Mouse (Mus musculus): ENCODE measurements around the gene Flvcr2. TPM values are rescaled to one million over a fixed set of nuclear protein-coding genes. Genes with fewer than 3 reads are reported as not detected.

Gene Flvcr2
- polyA plus RNA-seq, 1 experiment from 2014 or later: 3.8 TPM

GRCm38 (mm10) chr12:85746696-85747219, 419 bp downstream of the Flvcr2 start:
- Histone ChIP-seq H3K9me3 (no peaks in the 10 kb centered on the region), H3K4me2 (peak overlapping the region; percentile 98), H3K27me3 (no peaks in the 10 kb centered on the region), H3K4me3 (peak overlapping the region; percentile 56), H3K4me1 (peaks cover 8% of the 10 kb centered on the region), H3K36me3 (no peaks in the 10 kb centered on the region), H3K9ac (0 out of 2 replicates have a peak overlapping the region, but pooled peaks have one; percentile 11), H3K27ac (no peak overlapping the region)
- ATAC-seq (ENCODE audit: insufficient number of reproducible peaks, low FRiP score, low TSS enrichment, low read depth): 0 out of 2 replicates have a peak, but pooled peaks have one; percentile 11
- 17% methylated on average over 21 of the region's 21 CpGs for WGBS

- Histone ChIP-seq H3K36me3 (no peaks in the 10 kb centered on the region), H3K27ac (no peak overlapping the region), H3K4me1 (peaks cover 8% of the 10 kb centered on the region), H3K4me2 (no peak overlapping the region), H3K9ac (no peak overlapping the region), H3K9me3 (no peaks in the 10 kb centered on the region), H3K27me3 (no peaks in the 10 kb centered on the region), H3K4me3 (no peak overlapping the region)
- whole genome bisulfite sequencing: 87% methylated on average over 10 of the region's 10 CpGs
- ATAC-seq (ENCODE audit: insufficient number of reproducible peaks, low FRiP score, low TSS enrichment, low read depth): no peak
Measured at GRCm38 (mm10) chr12:85747343-85747742, 1.0 kb downstream of the Flvcr2 start.

GRCm38 (mm10) chr12:85749861-85750260, 3.5 kb downstream of the Flvcr2 start:
- 80% methylated on average over 9 of the region's 9 CpGs for WGBS
- H3K27me3 ChIP-seq: no peaks in the 10 kb centered on the region
- H3K9me3 ChIP-seq: no peaks in the 10 kb centered on the region
- H3K36me3 ChIP-seq: no peaks in the 10 kb centered on the region
- no peak overlapping the region for H3K9ac ChIP-seq
- ATAC-seq (ENCODE audit: insufficient number of reproducible peaks, low FRiP score, low TSS enrichment, low read depth): no peak
- no peak overlapping the region for H3K27ac ChIP-seq
- peaks cover 8% of the 10 kb centered on the region for H3K4me1 ChIP-seq
- no peak overlapping the region for H3K4me2 ChIP-seq
- no peak overlapping the region for H3K4me3 ChIP-seq

GRCm38 (mm10) chr12:85752116-85752515, 5.8 kb downstream of the Flvcr2 start:
- Histone ChIP-seq H3K27ac (no peak overlapping the region), H3K4me1 (0 out of 2 replicates have a peak, but pooled peaks cover under 1% of the 10 kb centered on the region), H3K36me3 (no peaks in the 10 kb centered on the region), H3K4me3 (no peak overlapping the region), H3K4me2 (no peak overlapping the region), H3K9me3 (no peaks in the 10 kb centered on the region), H3K9ac (no peak overlapping the region), H3K27me3 (no peaks in the 10 kb centered on the region)
- 82% methylated on average over 6 of the region's 6 CpGs for WGBS
- no peak for ATAC-seq (ENCODE audit: insufficient number of reproducible peaks, low FRiP score, low TSS enrichment, low read depth)

- Histone ChIP-seq H3K9me3 (no peaks in the 10 kb centered on the region), H3K9ac (no peak overlapping the region), H3K4me2 (no peak overlapping the region), H3K4me3 (no peak overlapping the region), H3K36me3 (no peaks in the 10 kb centered on the region), H3K27ac (no peak overlapping the region), H3K4me1 (no peaks in the 10 kb centered on the region), H3K27me3 (no peaks in the 10 kb centered on the region)
- no peak for ATAC-seq (ENCODE audit: insufficient number of reproducible peaks, low FRiP score, low TSS enrichment, low read depth)
- 53% methylated on average over 2 of the region's 2 CpGs for WGBS
Measured at GRCm38 (mm10) chr12:85753223-85753622, 6.9 kb downstream of the Flvcr2 start.

- H3K27me3 ChIP-seq: no peaks in the 10 kb centered on the region
- WGBS: 65% methylated on average over 5 of the region's 5 CpGs
- no peaks in the 10 kb centered on the region for H3K9me3 ChIP-seq
- no peak overlapping the region for H3K4me2 ChIP-seq
- no peaks in the 10 kb centered on the region for H3K36me3 ChIP-seq
- H3K27ac ChIP-seq: no peak overlapping the region
- no peak overlapping the region for H3K4me3 ChIP-seq
- no peak overlapping the region for H3K9ac ChIP-seq
- no peak for ATAC-seq (ENCODE audit: insufficient number of reproducible peaks, low FRiP score, low TSS enrichment, low read depth)
- no peaks in the 10 kb centered on the region for H3K4me1 ChIP-seq
Measured at GRCm38 (mm10) chr12:85754611-85755265, 8.4 kb downstream of the Flvcr2 start.

- Histone ChIP-seq H3K36me3 (no peaks in the 10 kb centered on the region), H3K27ac (no peak overlapping the region), H3K27me3 (no peaks in the 10 kb centered on the region), H3K4me1 (no peaks in the 10 kb centered on the region), H3K4me2 (no peak overlapping the region), H3K4me3 (no peak overlapping the region), H3K9me3 (no peaks in the 10 kb centered on the region), H3K9ac (no peak overlapping the region)
- WGBS: 71% methylated on average over 3 of the region's 3 CpGs
- ATAC-seq (ENCODE audit: insufficient number of reproducible peaks, low FRiP score, low TSS enrichment, low read depth): no peak
Measured at GRCm38 (mm10) chr12:85756455-85756854, 10.1 kb downstream of the Flvcr2 start.

GRCm38 (mm10) chr12:85757074-85757473, 10.7 kb downstream of the Flvcr2 start:
- no peaks in the 10 kb centered on the region for H3K27me3 ChIP-seq
- no peak overlapping the region for H3K4me3 ChIP-seq
- H3K4me2 ChIP-seq: no peak overlapping the region
- H3K27ac ChIP-seq: no peak overlapping the region
- H3K9ac ChIP-seq: no peak overlapping the region
- WGBS: 71% methylated on average over 3 of the region's 3 CpGs
- no peaks in the 10 kb centered on the region for H3K36me3 ChIP-seq
- H3K4me1 ChIP-seq: no peaks in the 10 kb centered on the region
- no peak for ATAC-seq (ENCODE audit: insufficient number of reproducible peaks, low FRiP score, low TSS enrichment, low read depth)
- H3K9me3 ChIP-seq: no peaks in the 10 kb centered on the region

GRCm38 (mm10) chr12:85758741-85759140, 12.4 kb downstream of the Flvcr2 start:
- H3K36me3 ChIP-seq: no peaks in the 10 kb centered on the region
- 80% methylated on average over 8 of the region's 8 CpGs for WGBS
- H3K4me1 ChIP-seq: no peaks in the 10 kb centered on the region
- ATAC-seq (ENCODE audit: insufficient number of reproducible peaks, low FRiP score, low TSS enrichment, low read depth): no peak
- no peaks in the 10 kb centered on the region for H3K27me3 ChIP-seq
- H3K4me2 ChIP-seq: no peak overlapping the region
- H3K9me3 ChIP-seq: no peaks in the 10 kb centered on the region
- H3K9ac ChIP-seq: no peak overlapping the region
- no peak overlapping the region for H3K4me3 ChIP-seq
- H3K27ac ChIP-seq: no peak overlapping the region

GRCm38 (mm10) chr12:85761471-85761870, 15.1 kb downstream of the Flvcr2 start:
- no peak for ATAC-seq (ENCODE audit: insufficient number of reproducible peaks, low FRiP score, low TSS enrichment, low read depth)

GRCm38 (mm10) chr12:85764686-85765085, 18.3 kb downstream of the Flvcr2 start:
- no peak for ATAC-seq (ENCODE audit: insufficient number of reproducible peaks, low FRiP score, low TSS enrichment, low read depth)
- H3K4me2 ChIP-seq: no peak overlapping the region
- no peaks in the 10 kb centered on the region for H3K9me3 ChIP-seq
- H3K9ac ChIP-seq: no peak overlapping the region
- no peaks in the 10 kb centered on the region for H3K4me1 ChIP-seq
- H3K27me3 ChIP-seq: no peaks in the 10 kb centered on the region
- H3K27ac ChIP-seq: no peak overlapping the region
- no peak overlapping the region for H3K4me3 ChIP-seq
- WGBS: 59% methylated on average over 1 of the region's 1 CpGs
- no peaks in the 10 kb centered on the region for H3K36me3 ChIP-seq

More at GRCm38 (mm10) chr12:85761471-85761870, 15.1 kb downstream of the Flvcr2 start:
- H3K9ac ChIP-seq: no peak overlapping the region
- H3K36me3 ChIP-seq: no peaks in the 10 kb centered on the region
- H3K4me1 ChIP-seq: no peaks in the 10 kb centered on the region
- no peaks in the 10 kb centered on the region for H3K9me3 ChIP-seq
- H3K4me2 ChIP-seq: no peak overlapping the region
- WGBS: 82% methylated on average over 4 of the region's 4 CpGs
- no peak overlapping the region for H3K27ac ChIP-seq
- H3K4me3 ChIP-seq: no peak overlapping the region
- H3K27me3 ChIP-seq: no peaks in the 10 kb centered on the region

GRCm38 (mm10) chr12:85766287-85766686, 19.9 kb downstream of the Flvcr2 start:
- WGBS: 67% methylated on average over 3 of the region's 3 CpGs
- Histone ChIP-seq H3K4me2 (no peak overlapping the region), H3K9me3 (no peaks in the 10 kb centered on the region), H3K27me3 (no peaks in the 10 kb centered on the region), H3K36me3 (no peaks in the 10 kb centered on the region), H3K4me1 (no peaks in the 10 kb centered on the region), H3K27ac (no peak overlapping the region), H3K9ac (no peak overlapping the region), H3K4me3 (no peak overlapping the region)
- no peak for ATAC-seq (ENCODE audit: insufficient number of reproducible peaks, low FRiP score, low TSS enrichment, low read depth)

Data from limb, embryonic 15.5 days (tissue).